Mouse (Mus musculus) gastrocnemius, postnatal 4 days (tissue): ENCODE data around the gene Zmiz1. TPM values are rescaled to one million over a fixed set of nuclear protein-coding genes. Genes with fewer than 3 reads are reported as not detected.

ENCODE experiments used
- DNase-seq, 2 experiments: peaks; one replicate each; pipeline ENCODE4 v3.0.0; 2021 to 2022; ENCODE audit warnings: low spot score in 2 of 2, mixed read lengths in 2 of 2
- total RNA-seq, 2 experiments: library from RNA; stranded (reverse); gene quantifications; 2 replicates each; pipeline ENCODE4 v1.2.3; 2021

Gene Zmiz1
- total RNA-seq, 2 experiments from 2014 or later, result 53.8 to 55.2 TPM

GRCm38 (mm10) chr14:25454066-25454760 lies 4.8 kb upstream of the Zmiz1 start:
- DNase-seq, result no peak

GRCm38 (mm10) chr14:25456666-25457433 lies 2.1 kb upstream of the Zmiz1 start:
- no peak for DNase-seq

GRCm38 (mm10) chr14:25457434-25457957 lies 1.5 kb upstream of the Zmiz1 start:
- peak; percentile 95 to 97 for DNase-seq

- peak in 1 of 2 experiments; percentile 52 for DNase-seq
These were observed 622 bp upstream of the Zmiz1 start for GRCm38 (mm10) chr14:25458111-25459015.

GRCm38 (mm10) chr14:25459394-25459997 lies 511 bp downstream of the Zmiz1 start:
- DNase-seq, result peak; percentile 68 to 83

GRCm38 (mm10) chr14:25459998-25460800 lies 1.2 kb downstream of the Zmiz1 start:
- peak; percentile 69 to 81 for DNase-seq

GRCm38 (mm10) chr14:25460801-25461675 lies 2.1 kb downstream of the Zmiz1 start:
- DNase-seq, result peak in 1 of 2 experiments; percentile 72

GRCm38 (mm10) chr14:25461676-25462385 lies 2.8 kb downstream of the Zmiz1 start:
- no peak for DNase-seq

GRCm38 (mm10) chr14:25462975-25463374 lies 4.0 kb downstream of the Zmiz1 start:
- DNase-seq, result no peak

GRCm38 (mm10) chr14:25463919-25464318 lies 4.9 kb downstream of the Zmiz1 start:
- no peak for DNase-seq

GRCm38 (mm10) chr14:25464611-25465307 lies 5.8 kb downstream of the Zmiz1 start:
- no peak for DNase-seq

GRCm38 (mm10) chr14:25466361-25466760 lies 7.4 kb downstream of the Zmiz1 start:
- DNase-seq, result no peak

GRCm38 (mm10) chr14:25467911-25468668 lies 9.1 kb downstream of the Zmiz1 start:
- no peak for DNase-seq

- no peak for DNase-seq
These were observed 10.0 kb downstream of the Zmiz1 start for GRCm38 (mm10) chr14:25468891-25469529.

GRCm38 (mm10) chr14:25470224-25470805 lies 11.3 kb downstream of the Zmiz1 start:
- DNase-seq, result no peak

GRCm38 (mm10) chr14:25471035-25471434 lies 12.1 kb downstream of the Zmiz1 start:
- no peak for DNase-seq
